31 mouse cellular contexts compared by ENCODE assay signal in genomic region chr4:129161581-129162255, GRCm38 (mm10). TPM values are rescaled to one million over a fixed set of nuclear protein-coding genes. Genes with fewer than 3 reads are reported as not detected.
A peak's percentile ranks its signal among the peaks of the same experiment; 100 is the strongest.
DNase-seq lines count a peak whose midpoint lies in the region; TF ChIP-seq lines count a peak whose summit lies in the region.
"Had no signal": no experiment of that assay in that cellular context is flagged by ENCODE, and none has a peak within 500 bp of the region (broad histone marks: within the 10 kb centered on the region; RNA-seq: fewer than 3 reads in every experiment).

No protein-coding gene starts in this region.

- no peaks in the 10 kb centered on the region for H3K27me3 ChIP-seq in thymus, adult 2 months (ENCODE audit: control insufficient read depth, insufficient read depth, low read length)
- H3K27me3 ChIP-seq: embryonic facial prominence, embryonic 13.5 days; forebrain, embryonic 12.5 days; heart, embryonic 15.5 days; limb, embryonic 15.5 days; neural tube, embryonic 12.5 days; Patski had no signal

- no peak for TF ChIP-seq CTCF in thymus, adult 2 months (IDR thresholded peaks at IDR 0.05; ENCODE audit: borderline replicate concordance, control insufficient read depth, extremely low read depth, insufficient read depth, low read length, poor library complexity)
- no peak for TF ChIP-seq CTCF in layer of hippocampus, adult 2 months (conservative IDR thresholded peaks at IDR 0.05)

- no peak overlapping the region for H3K4me3 ChIP-seq in thymus, adult 2 months (ENCODE audit: control insufficient read depth, insufficient read depth, low read length)
- no peak overlapping the region for H3K4me3 ChIP-seq in layer of hippocampus, adult 2 months
- H3K4me3 ChIP-seq: embryonic facial prominence, embryonic 13.5 days; erythroblast, embryonic 14.5 days; forebrain, embryonic 12.5 days; gastrocnemius, adult 2 months; heart, embryonic 15.5 days; left cerebral cortex, adult 2 months; limb, embryonic 15.5 days; neural tube, embryonic 12.5 days had no signal

- 90% methylated on average over 4 of the region's 4 CpGs for WGBS in thymus, adult 2 months

- H3K4me1 ChIP-seq in thymus, adult 2 months (replicated peaks; ENCODE audit: control insufficient read depth, insufficient read depth, low read length): no peaks in the 10 kb centered on the region
- H3K4me1 ChIP-seq: embryonic facial prominence, embryonic 13.5 days; forebrain, embryonic 12.5 days; limb, embryonic 15.5 days; neural tube, embryonic 12.5 days had no signal

- H3K27ac ChIP-seq in thymus, adult 2 months (ENCODE audit: control insufficient read depth, insufficient read depth, low read length): no peak overlapping the region
- no peak overlapping the region for H3K27ac ChIP-seq in layer of hippocampus, adult 2 months
- H3K27ac ChIP-seq: embryonic facial prominence, embryonic 13.5 days; forebrain, embryonic 12.5 days; gastrocnemius, adult 2 months; heart, embryonic 15.5 days; hindbrain, embryonic 14.5 days; left cerebral cortex, adult 2 months; limb, embryonic 15.5 days; liver, embryonic 14.5 days; neural tube, embryonic 12.5 days had no signal

- H3K36me3 ChIP-seq in thymus, adult 2 months (ENCODE audit: control insufficient read depth, insufficient read depth, low read length): peaks cover 32% of the 10 kb centered on the region

- peak; percentile 31 for DNase-seq in adrenal gland, postnatal 14 days
- no peak for DNase-seq in adrenal gland, postnatal 25 days
- peak; percentile 75 for DNase-seq in ES-CJ7 (ENCODE audit: low read depth, low spot score)
- peak; percentile 41 for DNase-seq in cerebellum, adult 11 months
- peak; percentile 72 for DNase-seq in cerebellum, adult 9-11 months
- no peak for DNase-seq in thymus, adult 2 months
- no peak for DNase-seq in layer of hippocampus, adult 2 months (ENCODE audit: low spot score in 2 of 2)
- no peak for DNase-seq in heart, adult 9 months (ENCODE audit: low spot score in 2 of 2)
- DNase-seq: embryo, embryonic 11 days; gastrocnemius, adult 2 months; heart, postnatal 36 days; kidney, postnatal 36 days; left cerebral cortex, postnatal 4 days; lung, embryonic 14.5 days; lung, postnatal 4 days; midbrain, embryonic 14.5 days; thymus, postnatal 4 days had no signal

- TF ChIP-seq POLR2A in thymus, adult 2 months (IDR thresholded peaks at IDR 0.05; ENCODE audit: control insufficient read depth, extremely low read depth, insufficient read depth, low read length, poor library complexity): no peak

RNA-seq across cellular contexts. Expression of gene Fndc5, which starts 24.9 kb away (rescaled TPM):
- 13.1 and 18.0 TPM in 2 replicates for total RNA-seq in adrenal gland, postnatal 14 days (2021)
- 3.9 and 6.6 TPM in 2 replicates for total RNA-seq in adrenal gland, postnatal 25 days (2021)
- polyA plus RNA-seq in thymus, adult 2 months (2012; rRNA removed): 1.5 and 7.0 TPM in 2 replicates
- total RNA-seq in layer of hippocampus, adult 2 months (2021): 10 to 100 TPM; 77.5 to 78.6 TPM
- polyA plus RNA-seq: Patski had no signal

RNA-seq across cellular contexts. Expression of gene S100pbp, which starts 27.8 kb away (rescaled TPM):
- 24.5 and 30.0 TPM in 2 replicates for total RNA-seq in adrenal gland, postnatal 14 days (2021)
- total RNA-seq in adrenal gland, postnatal 25 days (2021): 25.1 and 27.5 TPM in 2 replicates
- 45.3 and 58.7 TPM in 2 replicates for polyA plus RNA-seq in thymus, adult 2 months (2012; rRNA removed)
- total RNA-seq in layer of hippocampus, adult 2 months (2021): 10 to 100 TPM; 33.6 to 36.0 TPM

RNA-seq across cellular contexts. Expression of gene Yars, which starts 27.8 kb away (rescaled TPM):
- total RNA-seq in adrenal gland, postnatal 14 days (2021): 72.1 and 85.5 TPM in 2 replicates
- 96.4 and 99.5 TPM in 2 replicates for total RNA-seq in adrenal gland, postnatal 25 days (2021)
- 17.6 and 19.6 TPM in 2 replicates for polyA plus RNA-seq in thymus, adult 2 months (2012; rRNA removed)
- 10 to 100 TPM; 93.4 to 95.1 TPM for total RNA-seq in layer of hippocampus, adult 2 months (2021)

RNA-seq across cellular contexts. Expression of gene Hpca, which starts 39.9 kb away (rescaled TPM):
- 1.2 and 5.1 TPM in 2 replicates for total RNA-seq in adrenal gland, postnatal 14 days (2021)
- 0.81 and 1.2 TPM in 2 replicates for total RNA-seq in adrenal gland, postnatal 25 days (2021)
- polyA plus RNA-seq in thymus, adult 2 months (2012; rRNA removed): 0.92 and 1.0 TPM in 2 replicates
- 1,000 to 10,000 TPM; 2,418 to 2,601 TPM for total RNA-seq in layer of hippocampus, adult 2 months (2021)
- total RNA-seq: G1E; gastrocnemius, adult 2 months; heart, postnatal 36 days; megakaryocyte-erythroid progenitor cell, adult 5-6 weeks had no signal
- polyA plus RNA-seq: erythroblast, embryonic 14.5 days; G1E; Patski had no signal

RNA-seq across cellular contexts. Expression of gene Tmem54, which starts 56.4 kb away (rescaled TPM):
- not detected in 2 replicates for total RNA-seq in adrenal gland, postnatal 14 days (2021)
- not detected in 2 replicates for total RNA-seq in adrenal gland, postnatal 25 days (2021)
- 3.9 and 5.5 TPM in 2 replicates for polyA plus RNA-seq in thymus, adult 2 months (2012; rRNA removed)
- not detected for total RNA-seq in layer of hippocampus, adult 2 months (2021)
- total RNA-seq: G1E; gastrocnemius, adult 2 months; heart, adult 8-10 months; heart, postnatal 36 days; layer of hippocampus, postnatal 10 days; left cerebral cortex, adult 2 months; left cerebral cortex, postnatal 4 days; megakaryocyte-erythroid progenitor cell, adult 5-6 weeks had no signal
- polyA plus RNA-seq: erythroblast, embryonic 14.5 days; G1E; hindbrain, embryonic 14.5 days; midbrain, embryonic 14.5 days; Patski had no signal

Comparison
In these comparisons a context has a peak if more than half of its experiments do, and no peak if none do; other contexts are left out.
1. DNase-seq: peak in adrenal gland, postnatal 14 days (single experiment), ES-CJ7 (single experiment), cerebellum, adult 11 months (single experiment) and cerebellum, adult 9-11 months (single experiment); none in adrenal gland, postnatal 25 days (single experiment), thymus, adult 2 months (single experiment), layer of hippocampus, adult 2 months (0 of 2) and heart, adult 9 months (0 of 2).